Mouse (Mus musculus) heart, adult 18-20 months (tissue): ENCODE measurements around the gene Csnka2ip. TPM values are rescaled to one million over a fixed set of nuclear protein-coding genes. Genes with fewer than 3 reads are reported as not detected.

ENCODE experiments used
- DNase-seq, 2 experiments: peaks; one replicate each; pipeline ENCODE4 v3.0.0; 2021 to 2022; ENCODE audit warnings: mixed read lengths in 1 of 2
- long read RNA-seq, 2 experiments: library from polyadenylated mRNA; stranded (forward); transcript quantifications; one replicate each; pipeline ENCODE4 v2.0.0; 2021
- total RNA-seq, 2 experiments: library from RNA; stranded (reverse); gene quantifications; 2 replicates each; pipeline ENCODE4 v1.2.3; 2021

Gene Csnka2ip
- not detected for total RNA-seq
- long read RNA-seq, experiment 1: 0 reads
- long read RNA-seq, experiment 2: 0 reads

DNA sequence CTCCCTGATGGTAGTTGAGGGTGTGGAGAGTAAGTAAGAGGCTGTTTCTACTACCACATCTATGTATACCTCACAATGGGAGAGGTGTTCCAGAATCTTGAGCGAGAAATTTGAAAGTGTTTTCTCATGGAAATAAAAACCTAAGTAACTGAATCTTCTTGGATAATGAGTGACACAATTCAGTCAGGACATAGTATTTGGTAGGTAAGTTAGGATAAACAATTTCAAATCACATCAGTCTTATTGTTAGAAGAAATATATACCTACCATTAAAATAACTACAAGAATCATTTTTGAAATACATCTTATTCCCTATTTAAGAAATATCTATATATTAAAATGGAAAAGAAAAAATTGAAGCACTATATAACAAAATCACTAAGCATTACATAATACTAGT lies at the start of gene Csnka2ip:
Gene Csnka2ip (minus strand): TSS at position 101 of the 400 bp plus-strand sequence.
- DNase-seq: no peak

DNA sequence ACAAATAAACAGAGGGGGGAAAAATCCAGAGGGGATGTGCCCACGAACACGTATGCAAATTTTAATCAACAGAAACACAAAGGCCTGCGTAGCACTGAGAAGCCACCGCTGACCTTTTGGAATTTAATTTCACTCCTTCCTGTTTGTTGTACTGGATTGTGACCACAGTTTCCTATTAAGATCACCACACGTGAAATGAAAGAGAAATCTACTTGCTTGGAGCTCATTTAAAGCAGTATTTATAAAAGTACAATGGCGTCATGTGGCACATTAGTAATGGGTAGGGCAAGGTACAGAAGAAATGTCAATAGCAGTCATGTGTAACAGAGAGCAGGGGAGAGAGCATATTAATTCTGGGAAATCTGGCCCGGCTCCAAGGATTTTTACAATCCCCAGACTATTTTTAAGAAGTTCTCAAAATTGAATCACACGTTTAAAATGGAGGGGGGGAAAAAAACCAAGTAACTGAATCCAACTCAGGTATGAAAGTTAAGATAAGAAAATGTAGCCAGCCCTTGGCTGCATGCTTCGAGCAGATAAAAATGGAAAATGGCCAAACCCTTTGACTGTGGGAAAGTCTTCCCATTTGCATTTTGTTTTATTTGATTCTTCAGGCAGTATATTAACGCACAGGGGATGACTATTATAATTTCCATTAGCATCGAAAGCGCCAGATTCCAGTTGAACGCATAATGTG lies 47.5 kb upstream of the Csnka2ip start:
- DNase-seq: no peak

GRCm38 (mm10) chr16:64647771-64648170 lies 45.6 kb upstream of the Csnka2ip start:
- no peak for DNase-seq

DNA sequence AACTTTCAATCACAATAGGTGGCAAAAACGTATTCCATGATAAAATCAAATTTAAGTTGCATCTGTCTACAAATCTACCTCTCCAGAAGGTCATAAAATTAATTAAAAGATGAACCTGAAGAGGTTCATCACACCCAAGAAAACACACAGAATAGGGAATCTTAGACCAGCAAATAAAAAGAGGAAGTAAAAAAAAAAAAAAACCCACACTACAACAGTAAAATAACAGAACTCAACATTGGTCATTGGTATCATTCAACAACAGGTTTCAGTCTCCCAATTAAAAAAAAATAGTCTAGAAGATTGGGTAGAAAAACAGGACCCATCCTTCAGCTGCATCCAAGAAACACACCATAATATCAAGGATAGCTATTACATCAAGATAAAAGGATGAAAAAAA lies 32.9 kb upstream of the Csnka2ip start:
- DNase-seq: no peak

DNA sequence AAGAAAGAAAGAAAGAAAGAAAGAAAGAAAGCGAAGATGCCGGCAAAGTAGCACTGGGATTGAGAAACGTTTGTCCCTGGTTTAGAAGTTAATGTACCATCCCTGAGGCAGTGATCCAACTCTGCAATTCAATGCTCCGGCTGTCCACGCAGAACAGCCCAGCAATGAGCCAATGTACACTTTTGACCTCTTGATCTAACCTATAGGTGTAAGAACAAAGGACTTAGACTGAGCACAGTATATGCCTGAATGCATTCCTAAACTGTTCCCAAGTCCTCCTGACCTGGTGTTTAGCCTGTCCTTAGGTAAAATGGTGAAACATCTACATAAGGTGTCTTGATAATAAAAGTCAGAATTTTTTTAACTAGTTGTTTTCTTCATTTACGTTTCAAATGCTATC lies 17.9 kb upstream of the Csnka2ip start:
- DNase-seq: no peak

DNA sequence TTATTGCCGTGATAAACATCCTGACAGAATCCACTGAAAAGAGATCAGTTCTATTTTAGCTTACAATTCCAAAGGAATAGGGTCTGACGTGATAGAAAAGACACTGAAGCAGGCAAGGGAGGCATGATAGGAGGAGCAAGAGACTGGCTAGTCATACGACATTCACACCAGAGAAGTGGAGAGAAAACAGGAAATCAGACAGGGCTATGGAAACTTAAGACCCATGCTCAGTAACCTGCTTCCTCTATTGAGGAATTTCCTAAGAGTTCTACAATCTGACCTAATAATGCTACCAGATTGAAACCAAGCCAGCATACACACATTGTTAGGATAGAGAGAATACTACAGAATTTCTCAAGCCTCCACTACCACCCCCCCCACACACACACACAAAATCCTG lies 12.4 kb upstream of the Csnka2ip start:
- DNase-seq: no peak

DNA sequence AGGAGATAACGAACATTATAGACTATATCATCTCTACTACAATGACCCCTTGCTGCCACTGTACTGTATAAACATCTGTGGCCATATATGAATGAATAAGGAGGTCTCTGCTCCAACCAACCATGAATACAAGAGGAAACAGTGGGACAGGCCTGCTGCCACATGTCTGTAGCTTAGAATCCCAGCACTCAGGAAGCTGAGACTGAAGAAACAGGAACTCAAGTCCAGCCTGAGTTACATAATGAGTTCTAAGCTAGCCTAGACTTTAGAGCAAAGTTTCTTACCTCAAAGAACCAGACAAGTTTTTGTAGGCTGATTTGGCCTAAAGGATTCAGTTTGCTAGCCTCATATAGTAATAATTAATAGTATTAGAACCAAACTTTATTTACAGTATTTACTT lies 5.6 kb upstream of the Csnka2ip start:
- DNase-seq: no peak

GRCm38 (mm10) chr16:64586825-64587224 lies 15.4 kb downstream of the Csnka2ip start:
- no peak for DNase-seq

DNA sequence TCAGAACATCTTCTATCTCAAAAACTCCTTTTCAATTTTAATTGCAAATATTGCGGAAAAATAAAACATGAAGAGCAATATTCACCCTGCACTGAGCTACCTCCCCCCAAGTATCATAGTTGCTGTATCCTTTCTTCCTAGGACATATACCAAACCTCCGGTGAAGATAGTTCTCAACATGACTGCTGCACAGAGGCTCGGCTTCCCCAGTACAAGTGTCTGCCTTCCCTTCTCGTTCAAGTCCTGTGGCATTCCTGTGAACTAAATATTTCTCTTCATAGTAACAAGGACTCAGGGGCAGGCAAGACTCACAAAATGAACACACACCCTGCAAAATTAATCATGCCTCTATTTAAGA lies 16.0 kb downstream of the Csnka2ip start:
- DNase-seq: no peak

GRCm38 (mm10) chr16:64585599-64586261 lies 16.5 kb downstream of the Csnka2ip start:
- no peak for DNase-seq

DNA sequence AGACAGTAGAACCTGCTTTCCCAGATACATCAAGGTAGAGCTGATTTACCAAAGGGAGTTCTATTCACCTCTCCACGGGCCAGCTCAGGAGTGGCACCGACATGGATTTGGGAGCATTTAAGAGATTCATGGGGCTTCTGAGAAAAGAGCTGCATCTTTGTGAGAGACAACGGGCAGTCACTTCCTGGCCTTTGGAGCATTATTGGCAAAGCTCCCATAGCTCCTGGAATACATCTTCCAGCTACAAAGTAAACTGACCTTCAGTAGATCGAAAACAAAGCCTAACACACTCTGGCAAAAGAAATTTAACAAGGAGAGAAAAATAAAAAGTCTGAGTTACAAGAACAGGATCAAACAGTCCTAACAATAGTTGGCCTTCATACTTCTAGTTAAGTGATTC lies 17.6 kb downstream of the Csnka2ip start:
- no peak for DNase-seq

DNA sequence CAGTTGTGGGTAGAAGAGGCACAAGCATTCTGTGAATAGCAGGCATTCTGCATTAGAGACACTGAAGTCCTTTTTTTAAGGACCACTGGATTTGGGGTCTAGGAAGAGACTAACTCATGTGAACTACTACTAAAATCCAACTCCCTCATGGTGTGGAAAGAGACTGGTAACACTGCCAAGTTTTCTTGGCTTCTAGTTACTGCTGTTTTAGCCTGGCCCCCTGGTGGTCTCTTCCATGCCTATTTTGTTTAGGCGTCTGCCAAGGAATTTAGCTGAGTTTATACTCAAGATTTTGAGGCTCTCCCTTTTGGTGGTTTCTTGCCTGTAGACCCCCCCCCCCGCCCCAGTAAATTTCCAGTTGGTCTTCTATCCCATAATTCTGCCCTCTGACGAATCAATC lies 18.8 kb downstream of the Csnka2ip start:
- DNase-seq: no peak

DNA sequence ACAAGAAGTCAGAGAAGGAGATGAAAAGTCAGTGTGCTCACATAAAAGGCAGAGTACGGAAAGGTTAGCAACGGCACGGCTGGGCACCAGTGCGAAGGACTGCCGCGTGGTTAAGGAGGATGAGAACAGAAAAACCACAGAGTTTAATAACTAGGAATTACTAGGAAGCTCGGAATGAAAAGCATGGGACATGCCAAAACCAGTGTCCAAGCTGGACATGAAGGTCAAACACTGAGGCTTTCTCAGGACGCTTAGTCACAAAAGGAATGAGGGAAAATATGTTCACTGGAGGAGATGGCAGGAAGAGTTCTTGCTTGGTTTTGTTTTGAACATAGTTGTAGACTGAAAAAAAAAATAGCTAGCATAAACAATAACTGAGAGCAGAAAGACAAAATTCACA lies 32.7 kb downstream of the Csnka2ip start:
- no peak for DNase-seq

GRCm38 (mm10) chr16:64563081-64563480 lies 39.1 kb downstream of the Csnka2ip start:
- DNase-seq: no peak

DNA sequence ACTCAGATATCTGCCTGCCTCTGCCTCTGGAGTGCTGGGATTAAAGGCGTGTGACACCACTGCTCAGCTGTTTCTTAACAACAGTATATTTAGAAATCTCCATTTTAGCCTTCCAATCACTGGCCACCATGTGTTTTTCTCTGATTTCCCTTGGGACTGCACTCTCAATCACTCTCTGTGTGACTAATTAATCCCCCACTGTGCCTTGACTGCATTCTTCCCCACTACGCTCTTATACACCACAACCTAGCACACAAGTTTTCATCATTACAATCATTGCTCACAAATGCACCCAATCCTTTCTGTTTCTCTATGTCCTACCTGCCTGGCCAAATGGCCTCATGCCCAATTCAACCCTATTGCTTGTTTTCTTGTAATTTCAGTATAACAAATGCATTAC lies 43.7 kb downstream of the Csnka2ip start:
- no peak for DNase-seq

DNA sequence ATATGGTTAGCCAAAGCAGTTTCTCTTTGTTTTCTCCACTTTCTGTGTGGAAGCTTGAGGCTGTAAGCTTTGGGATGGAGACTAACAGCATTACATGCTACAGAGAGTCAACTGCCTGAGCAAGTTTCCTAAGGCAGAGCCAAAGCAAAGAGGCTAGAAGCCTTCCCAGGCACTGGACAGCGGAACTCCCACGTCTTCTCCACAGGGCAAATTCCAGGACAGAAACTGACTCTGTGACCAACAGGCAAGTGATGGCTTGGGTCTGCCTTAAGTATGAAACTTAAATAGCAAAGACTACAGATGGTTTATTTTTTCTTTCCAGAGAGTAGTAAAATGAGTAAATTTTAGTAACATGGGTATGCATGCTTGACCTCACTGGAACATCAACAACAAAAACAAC lies 75.3 kb downstream of the Csnka2ip start:
- DNase-seq: no peak

- no peak for DNase-seq
These were observed 78.1 kb downstream of the Csnka2ip start for GRCm38 (mm10) chr16:64524051-64524645.

DNA sequence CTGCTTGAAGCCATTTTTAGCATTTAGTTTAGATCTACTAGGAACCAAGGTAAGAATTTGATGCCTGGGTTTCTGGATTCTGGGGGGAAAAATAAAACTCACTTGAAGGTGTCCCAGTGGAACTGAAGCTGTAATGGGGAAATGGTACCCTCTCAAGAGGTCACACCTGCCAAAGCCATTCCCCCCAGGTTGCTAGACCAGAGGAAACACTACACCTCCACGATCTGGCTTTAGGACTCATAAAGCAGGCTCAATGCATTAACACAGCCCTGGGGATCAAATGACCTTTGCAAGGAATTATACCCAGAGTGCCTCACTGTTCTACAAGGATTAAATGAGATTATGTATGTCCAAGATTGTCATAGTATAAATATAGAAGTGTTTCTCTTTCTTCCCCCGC lies 88.8 kb downstream of the Csnka2ip start:
- DNase-seq: no peak

Other genes with a start within 250 kb of the Csnka2ip start
- 10 to 100 TPM; 22.8 to 25.3 TPM for gene 4930453N24Rik, start 168.8 kb upstream of the Csnka2ip start, total RNA-seq
- 1 to 10 TPM; 8.9 to 9.7 TPM for gene Zfp654, start 249.2 kb upstream of the Csnka2ip start, total RNA-seq
- gene Cggbp1, start 249.6 kb upstream of the Csnka2ip start, total RNA-seq: 10 to 100 TPM; 42.2 to 44.5 TPM